ENCODE assay signal across 24 mouse cellular contexts in the genomic region with DNA sequence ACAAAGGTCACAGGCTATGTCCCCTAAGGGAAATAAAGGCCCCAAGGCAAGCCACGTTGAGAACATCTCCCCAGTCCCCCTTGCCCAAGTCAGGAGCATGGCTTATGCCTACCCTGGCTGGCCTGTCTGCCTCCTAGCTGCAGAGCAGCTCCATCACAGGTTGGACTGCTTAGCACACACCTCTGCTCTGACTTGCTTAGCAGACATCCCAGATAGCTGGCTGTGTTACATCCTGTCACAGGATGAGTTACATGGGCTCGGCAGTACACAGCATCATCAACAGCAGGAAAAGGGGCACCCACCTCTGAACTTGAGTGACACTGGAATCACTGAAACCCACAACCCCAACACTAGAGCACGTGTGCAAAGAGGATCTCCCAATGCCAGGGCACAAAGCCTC. TPM values are rescaled to one million over a fixed set of nuclear protein-coding genes. Genes with fewer than 3 reads are reported as not detected.
DNase-seq lines count a peak whose midpoint lies in the region; ATAC-seq and TF ChIP-seq lines count a peak whose summit lies in the region.
"Had no signal": no experiment of that assay in that cellular context is flagged by ENCODE, and none has a peak within 500 bp of the region (broad histone marks: within the 10 kb centered on the region; RNA-seq: fewer than 3 reads in every experiment).

No protein-coding gene starts in this region.

- DNase-seq in heart, adult 11 months, result peak; percentile 77
- DNase-seq in heart, adult 8-10 months (ENCODE audit: low spot score), result no peak
- DNase-seq in liver, embryonic 14.5 days (ENCODE audit: low read depth in 3 of 3, low spot score in 3 of 3), result no peak
- DNase-seq in liver, result no peak
- DNase-seq in stomach, postnatal 0 days (ENCODE audit: low spot score), result no peak
- no peak for DNase-seq in heart, embryonic 10.5 days (ENCODE audit: low spot score)
- DNase-seq: adrenal gland, postnatal 10 days; cerebellum, adult 2 months; cerebellum, postnatal 25 days; gastrocnemius, adult 2 months; kidney, adult 9 months; kidney, postnatal 25 days; lung, adult 2 months; lung, postnatal 36 days had no signal

- WGBS in liver, embryonic 14.5 days (ENCODE audit: insufficient replicate concordance), result 69% methylated on average over 3 of the region's 3 CpGs
- 73% methylated on average over 3 of the region's 3 CpGs for WGBS in intestine, postnatal 0 days
- WGBS in stomach, postnatal 0 days, result 81% methylated on average over 3 of the region's 3 CpGs
- 89% methylated on average over 3 of the region's 3 CpGs for WGBS in midbrain, embryonic 16.5 days
- WGBS in heart, embryonic 10.5 days, result 80% methylated on average over 3 of the region's 3 CpGs

- peaks cover 13% of the 10 kb centered on the region for H3K36me3 ChIP-seq in liver, embryonic 14.5 days (replicated peaks; ENCODE audit: control insufficient read depth, insufficient read depth, low read depth)
- H3K36me3 ChIP-seq in intestine, postnatal 0 days (ENCODE audit: control insufficient read depth, insufficient read depth), result peaks cover 56% of the 10 kb centered on the region
- H3K36me3 ChIP-seq in stomach, postnatal 0 days (ENCODE audit: control insufficient read depth, insufficient read depth, low read length), result peaks cover 12% of the 10 kb centered on the region
- peaks cover 17% of the 10 kb centered on the region for H3K36me3 ChIP-seq in midbrain, embryonic 16.5 days (ENCODE audit: control insufficient read depth, insufficient read depth, low read length)
- peaks cover 52% of the 10 kb centered on the region for H3K36me3 ChIP-seq in heart, embryonic 10.5 days

- no peaks in the 10 kb centered on the region for H3K27me3 ChIP-seq in liver, embryonic 14.5 days (ENCODE audit: control insufficient read depth, insufficient read depth, low read length)
- H3K27me3 ChIP-seq in intestine, postnatal 0 days (replicated peaks; ENCODE audit: control insufficient read depth, insufficient read depth, low read length), result no peaks in the 10 kb centered on the region
- no peaks in the 10 kb centered on the region for H3K27me3 ChIP-seq in stomach, postnatal 0 days (ENCODE audit: control insufficient read depth, insufficient read depth, low read length)
- H3K27me3 ChIP-seq in midbrain, embryonic 16.5 days (ENCODE audit: control insufficient read depth, insufficient read depth, low read depth, low read length), result no peaks in the 10 kb centered on the region
- no peaks in the 10 kb centered on the region for H3K27me3 ChIP-seq in heart, embryonic 10.5 days (ENCODE audit: insufficient read depth, poor library complexity, severe bottlenecking)
- H3K27me3 ChIP-seq: embryonic facial prominence, embryonic 12.5 days; forebrain, embryonic 13.5 days; limb, embryonic 13.5 days; megakaryocyte, embryonic 14.5 days; midbrain, embryonic 13.5 days; Patski had no signal

- TF ChIP-seq EP300 in liver, embryonic 14.5 days (IDR thresholded peaks at IDR 0.05; ENCODE audit: low read depth), result no peak
- no peak for TF ChIP-seq EP300 in stomach, postnatal 0 days (optimal IDR thresholded peaks at IDR 0.05)

- H3K4me2 ChIP-seq in liver, embryonic 14.5 days (ENCODE audit: low read depth), result no peak overlapping the region
- no peak overlapping the region for H3K4me2 ChIP-seq in intestine, postnatal 0 days (replicated peaks; ENCODE audit: low read depth)
- no peak overlapping the region for H3K4me2 ChIP-seq in stomach, postnatal 0 days (replicated peaks; ENCODE audit: low read depth)
- no peak overlapping the region for H3K4me2 ChIP-seq in midbrain, embryonic 16.5 days (ENCODE audit: low read length)
- H3K4me2 ChIP-seq: embryonic facial prominence, embryonic 12.5 days; forebrain, embryonic 13.5 days; heart, embryonic 11.5 days; limb, embryonic 13.5 days; midbrain, embryonic 13.5 days had no signal

- no peaks in the 10 kb centered on the region for H3K9me3 ChIP-seq in liver, embryonic 14.5 days (ENCODE audit: control insufficient read depth, low read length)
- no peaks in the 10 kb centered on the region for H3K9me3 ChIP-seq in intestine, postnatal 0 days (ENCODE audit: control insufficient read depth)
- no peaks in the 10 kb centered on the region for H3K9me3 ChIP-seq in stomach, postnatal 0 days (ENCODE audit: control insufficient read depth, low read length)
- H3K9me3 ChIP-seq in midbrain, embryonic 16.5 days (replicated peaks; ENCODE audit: control insufficient read depth, low read length, poor library complexity, severe bottlenecking), result no peaks in the 10 kb centered on the region
- H3K9me3 ChIP-seq in heart, embryonic 10.5 days, result no peaks in the 10 kb centered on the region
- H3K9me3 ChIP-seq: embryonic facial prominence, embryonic 12.5 days; forebrain, embryonic 13.5 days; hindbrain, embryonic 10.5 days; limb, embryonic 13.5 days; megakaryocyte, embryonic 14.5 days; midbrain, embryonic 13.5 days had no signal

- H3K9ac ChIP-seq in liver, embryonic 14.5 days (replicated peaks), result no peak overlapping the region
- H3K9ac ChIP-seq in intestine, postnatal 0 days (ENCODE audit: low read depth, low read length), result no peak overlapping the region
- H3K9ac ChIP-seq in stomach, postnatal 0 days (ENCODE audit: low read length), result no peak overlapping the region
- no peak overlapping the region for H3K9ac ChIP-seq in midbrain, embryonic 16.5 days (ENCODE audit: low read depth, low read length)
- H3K9ac ChIP-seq: embryonic facial prominence, embryonic 12.5 days; forebrain, embryonic 13.5 days; limb, embryonic 13.5 days; midbrain, embryonic 13.5 days had no signal

- H3K4me1 ChIP-seq in liver, embryonic 14.5 days (replicated peaks; ENCODE audit: control insufficient read depth in 2 of 2, insufficient read depth in 2 of 2, low read length in 1 of 2), result 0 out of 4 replicates have a peak, but pooled peaks cover 0 to 2% of the 10 kb centered on the region in 2 experiments
- no peaks in the 10 kb centered on the region for H3K4me1 ChIP-seq in intestine, postnatal 0 days (replicated peaks; ENCODE audit: control insufficient read depth, insufficient read depth, low read length)
- no peaks in the 10 kb centered on the region for H3K4me1 ChIP-seq in stomach, postnatal 0 days (replicated peaks; ENCODE audit: control insufficient read depth, insufficient read depth)
- no peaks in the 10 kb centered on the region for H3K4me1 ChIP-seq in midbrain, embryonic 16.5 days (ENCODE audit: control insufficient read depth, insufficient read depth, low read length)
- H3K4me1 ChIP-seq in heart, embryonic 10.5 days, result no peaks in the 10 kb centered on the region
- H3K4me1 ChIP-seq: embryonic facial prominence, embryonic 12.5 days; forebrain, embryonic 13.5 days; hindbrain, embryonic 10.5 days; midbrain, embryonic 13.5 days had no signal

- H3K4me3 ChIP-seq in liver, embryonic 14.5 days (ENCODE audit: insufficient read depth in 1 of 2, low read depth in 2 of 2, low read length in 2 of 2), result no peak overlapping the region
- H3K4me3 ChIP-seq in intestine, postnatal 0 days (ENCODE audit: low read depth, low read length), result no peak overlapping the region
- H3K4me3 ChIP-seq in stomach, postnatal 0 days (ENCODE audit: low read depth, low read length), result no peak overlapping the region
- H3K4me3 ChIP-seq in midbrain, embryonic 16.5 days (ENCODE audit: low read depth, low read length), result no peak overlapping the region
- H3K4me3 ChIP-seq in heart, embryonic 10.5 days, result no peak overlapping the region
- H3K4me3 ChIP-seq: embryonic facial prominence, embryonic 12.5 days; forebrain, embryonic 13.5 days; gastrocnemius, adult 2 months; hindbrain, embryonic 10.5 days; limb, embryonic 13.5 days; megakaryocyte, embryonic 14.5 days; midbrain, embryonic 13.5 days had no signal

- TF ChIP-seq CTCF in liver, embryonic 14.5 days (IDR thresholded peaks at IDR 0.05; ENCODE audit: low read depth), result peak; percentile 40
- TF ChIP-seq CTCF in intestine, postnatal 0 days (IDR thresholded peaks at IDR 0.05; ENCODE audit: low read depth), result peak; percentile 50
- peak; percentile 14; the same call in 1 of the 2 replicates for TF ChIP-seq CTCF in stomach, postnatal 0 days (IDR thresholded peaks at IDR 0.05; ENCODE audit: low read depth)

- no peak overlapping the region for H3K27ac ChIP-seq in liver, embryonic 14.5 days
- no peak overlapping the region for H3K27ac ChIP-seq in intestine, postnatal 0 days (ENCODE audit: low read depth, low read length)
- H3K27ac ChIP-seq in stomach, postnatal 0 days (replicated peaks), result no peak overlapping the region
- H3K27ac ChIP-seq in midbrain, embryonic 16.5 days (ENCODE audit: low read length), result no peak overlapping the region
- no peak overlapping the region for H3K27ac ChIP-seq in heart, embryonic 10.5 days
- H3K27ac ChIP-seq: embryonic facial prominence, embryonic 12.5 days; forebrain, embryonic 13.5 days; gastrocnemius, adult 2 months; hindbrain, embryonic 10.5 days; limb, embryonic 13.5 days; midbrain, embryonic 13.5 days had no signal

- no peak for ATAC-seq in liver, embryonic 14.5 days (ENCODE audit: insufficient read depth)
- no peak for ATAC-seq in intestine, postnatal 0 days
- ATAC-seq in stomach, postnatal 0 days (ENCODE audit: low FRiP score, low TSS enrichment), result no peak
- ATAC-seq in midbrain, embryonic 16.5 days, result no peak
- ATAC-seq: forebrain, embryonic 13.5 days; midbrain, embryonic 13.5 days; Patski had no signal

RNA-seq across cellular contexts. Expression of a gene that starts 25.2 kb away (rescaled TPM):
- 10 to 100 TPM; 25.7 to 29.2 (median 27.6) TPM for total RNA-seq in heart, adult 8-10 months (2022)
- polyA plus RNA-seq in liver, embryonic 14.5 days (2012; rRNA removed), result 11.4 and 14.6 TPM in 2 replicates
- polyA plus RNA-seq in liver, embryonic 14.5 days (2014; fragmentation: Nextera tagmentation; extraction: Ambion mirVana), result 24.1 and 24.2 TPM in 2 replicates
- polyA plus RNA-seq in intestine, postnatal 0 days (2015; fragmentation: Nextera tagmentation; extraction: Ambion mirVana), result 29.9 and 30.8 TPM in 2 replicates
- polyA plus RNA-seq in stomach, postnatal 0 days (2015; fragmentation: Nextera tagmentation; extraction: Ambion mirVana), result 23.7 and 24.4 TPM in 2 replicates
- 20.7 and 21.6 TPM in 2 replicates for polyA plus RNA-seq in midbrain, embryonic 16.5 days (2015; fragmentation: Nextera tagmentation; extraction: Ambion mirVana)
- polyA plus RNA-seq in heart, embryonic 10.5 days (2016; fragmentation: Nextera tagmentation; extraction: Ambion mirVana), result 25.0 and 28.3 TPM in 2 replicates
